Mouse (Mus musculus) hindbrain, embryonic 15.5 days (tissue): ENCODE measurements around the gene Capn7. TPM values are rescaled to one million over a fixed set of nuclear protein-coding genes. Genes with fewer than 3 reads are reported as not detected.

Experiments
- ATAC-seq: fragments of 200-750 bp; cut with Nextera tagmentation; 2 replicates; pipeline ENCODE4 v1.8.0; 2017; ENCODE audit warnings: low read depth, moderate number of reproducible peaks, moderate TSS enrichment; ENCODE audit not compliant: low FRiP score
- H3K27ac ChIP-seq: fragments of 300-500 bp; sonication (generic); replicated peaks from 2 replicates; pipeline ENCODE4 v1.5.1; 2015; ENCODE audit warnings: mild to moderate bottlenecking, inconsistent platforms
- H3K27me3 ChIP-seq: fragments of 300-500 bp; sonication (generic); 2 replicates; pipeline ENCODE4 v1.6.1; 2015; ENCODE audit warnings: control low read depth, inconsistent platforms
- H3K36me3 ChIP-seq: fragments of 300-500 bp; sonication (generic); 2 replicates; pipeline ENCODE4 v1.6.1; 2015; ENCODE audit warnings: control low read depth, inconsistent platforms
- H3K4me1 ChIP-seq: fragments of 300-500 bp; sonication (generic); replicated peaks from 2 replicates; pipeline ENCODE4 v1.6.1; 2015; ENCODE audit warnings: control low read depth, inconsistent platforms
- H3K4me2 ChIP-seq: fragments of 300-500 bp; sonication (generic); 2 replicates; pipeline ENCODE4 v1.6.1; 2015; ENCODE audit warnings: moderate library complexity, mild to moderate bottlenecking, inconsistent platforms
- H3K4me3 ChIP-seq: fragments of 300-500 bp; sonication (generic); 2 replicates; pipeline ENCODE4 v1.5.1; 2015; ENCODE audit warnings: mild to moderate bottlenecking, inconsistent platforms
- H3K9ac ChIP-seq: fragments of 300-500 bp; sonication (generic); 2 replicates; pipeline ENCODE4 v1.6.1; 2015; ENCODE audit warnings: inconsistent platforms
- H3K9me3 ChIP-seq: fragments of 300-500 bp; sonication (generic); 2 replicates; pipeline ENCODE4 v1.6.1; 2016; ENCODE audit warnings: control low read depth, inconsistent platforms
- WGBS: fragments of 180-500 bp; shearing (Covaris S2); methylation state at CpG from one replicate; pipeline ENCODE4 v1.1.7; 2015; 5-methylcytosine and 5-hydroxymethylcytosine counted together
- polyA plus RNA-seq: library from polyadenylated mRNA; unstranded; fragments of >200 nt; fragmentation: Nextera tagmentation; extraction: Ambion mirVana; gene quantifications from 2 replicates; pipeline ENCODE4 v1.2.1, GENCODE M21; 2015

Capn7 gene
- polyA plus RNA-seq, result 80.2 and 83.1 TPM in 2 replicates

DNA sequence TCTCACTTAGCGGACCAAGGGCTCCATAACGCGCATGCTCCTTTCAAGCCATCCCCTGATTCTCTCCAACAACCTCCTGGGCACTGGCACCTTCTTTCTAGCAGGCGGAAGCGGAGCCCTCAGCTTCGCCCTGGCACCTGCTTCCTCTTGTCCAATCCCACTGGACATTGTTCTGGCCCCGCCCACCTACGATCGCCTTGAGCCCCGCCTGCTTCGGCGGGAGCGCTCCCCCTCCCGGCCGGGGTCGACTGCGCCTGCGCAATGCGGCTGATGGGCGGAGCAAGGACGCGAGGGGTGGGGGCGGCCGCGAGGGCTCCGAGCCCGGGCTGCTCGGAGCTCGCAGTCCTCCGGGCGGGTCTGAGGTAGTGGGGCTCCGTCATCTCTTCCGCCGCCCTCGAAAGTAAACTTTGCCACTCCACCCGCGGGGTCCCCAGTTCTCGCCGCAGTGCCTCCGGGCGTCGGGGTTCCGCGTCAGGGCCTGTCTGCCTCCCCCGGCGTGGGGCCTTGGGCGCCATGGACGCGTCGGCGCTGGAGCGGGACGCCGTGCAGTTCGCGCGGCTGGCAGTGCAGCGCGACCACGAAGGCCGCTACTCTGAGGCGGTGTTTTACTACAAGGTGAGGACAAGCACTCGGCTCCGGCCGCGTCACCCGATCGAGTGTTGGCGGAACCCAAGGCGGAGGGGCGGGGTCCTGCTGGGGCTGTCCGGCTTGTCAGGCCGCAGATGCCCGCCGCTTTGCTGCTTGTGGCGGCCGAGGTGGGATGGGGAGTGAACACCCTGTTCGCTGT is at the start of gene Capn7:
Capn7 (plus strand) TSS at position 270 of the 787 bp plus-strand sequence.
- Histone ChIP-seq H3K27me3 (no peaks in the 10 kb centered on the region), H3K4me1 (peaks cover 27% of the 10 kb centered on the region), H3K27ac (peak within 1 kb of the TSS; percentile 92), H3K9me3 (no peaks in the 10 kb centered on the region), H3K36me3 (no peaks in the 10 kb centered on the region), H3K4me2 (peak within 1 kb of the TSS; percentile 56), H3K4me3 (peak within 1 kb of the TSS; percentile 64), H3K9ac (peak within 1 kb of the TSS; percentile 76)
- under 1% methylated on average over 76 of the region's 78 CpGs for WGBS
- peak; percentile 98 for ATAC-seq

DNA sequence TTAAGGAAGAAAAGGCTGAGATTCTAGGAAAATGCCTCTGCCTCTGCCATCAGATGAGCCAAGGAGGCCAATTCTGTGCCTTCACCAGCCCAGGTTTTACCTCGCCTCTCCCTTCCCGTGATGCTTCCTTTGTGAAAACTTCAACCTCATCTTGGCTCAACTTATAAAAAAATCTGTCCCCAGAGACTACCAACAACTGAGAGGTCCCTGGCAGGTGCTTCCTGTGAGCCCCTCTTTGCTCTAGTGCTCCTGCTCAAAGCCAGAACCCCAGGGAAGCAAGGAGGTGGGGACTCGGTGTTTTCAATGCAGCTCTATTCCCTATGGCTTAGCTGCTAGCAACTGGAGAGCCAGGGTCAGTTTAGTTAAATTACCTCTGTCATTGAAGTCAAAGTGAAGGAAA is 23.2 kb upstream of the Capn7 start:
- Histone ChIP-seq H3K4me2 (no peak overlapping the region), H3K27ac (no peak overlapping the region), H3K4me3 (no peak overlapping the region), H3K27me3 (no peaks in the 10 kb centered on the region), H3K9ac (no peak overlapping the region), H3K36me3 (no peaks in the 10 kb centered on the region), H3K9me3 (no peaks in the 10 kb centered on the region), H3K4me1 (no peaks in the 10 kb centered on the region)
- ATAC-seq, result no peak
- WGBS, result 52% methylated on average over 3 of the region's 3 CpGs

DNA sequence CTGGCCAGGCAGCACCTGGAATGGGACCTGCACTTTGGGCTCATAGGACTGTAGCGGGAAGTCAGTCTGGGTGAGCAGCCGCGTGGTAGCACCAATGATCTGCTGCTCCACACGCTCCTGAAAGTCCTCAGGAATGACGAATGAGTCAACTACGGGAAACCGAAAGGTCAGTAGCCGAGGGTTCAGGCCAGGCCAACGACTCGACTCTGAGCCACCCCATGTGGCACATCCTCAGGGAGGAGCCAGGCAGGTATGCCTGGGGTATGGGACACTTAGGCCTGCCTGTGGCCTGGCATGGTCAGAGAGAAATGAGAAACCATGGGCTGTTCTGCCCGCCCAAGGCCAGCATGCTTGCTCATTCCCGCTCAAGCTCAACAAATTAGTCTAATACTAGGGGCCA is 19.8 kb upstream of the Capn7 start:
- no peak for ATAC-seq
- H3K9ac ChIP-seq, result no peak overlapping the region

DNA sequence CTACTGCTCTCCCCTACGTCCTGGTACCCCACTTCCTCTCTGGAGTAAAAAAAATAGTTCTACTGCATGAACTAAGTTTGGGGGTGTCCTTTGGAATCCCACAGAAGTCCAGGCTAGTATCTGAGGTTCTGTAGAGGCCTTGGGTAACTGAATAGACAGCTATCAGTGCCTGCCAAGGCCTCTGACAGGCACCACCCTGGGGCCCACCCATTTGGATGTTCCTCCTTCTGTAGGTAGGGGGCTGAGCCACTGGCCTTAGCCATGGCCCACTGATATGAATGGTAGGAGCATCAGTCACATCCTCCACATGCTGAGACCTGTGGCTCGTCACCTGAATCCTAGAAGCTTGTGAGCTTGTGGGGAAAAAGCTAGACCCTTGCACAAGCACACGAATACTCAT is 18.7 kb upstream of the Capn7 start:
- no peak overlapping the region for H3K4me2 ChIP-seq
- H3K27me3 ChIP-seq, result no peaks in the 10 kb centered on the region
- WGBS, result 87% methylated on average over 3 of the region's 3 CpGs
- H3K9me3 ChIP-seq, result no peaks in the 10 kb centered on the region
- H3K36me3 ChIP-seq, result no peaks in the 10 kb centered on the region
- H3K4me3 ChIP-seq, result no peak overlapping the region
- no peaks in the 10 kb centered on the region for H3K4me1 ChIP-seq
- no peak overlapping the region for H3K27ac ChIP-seq
- no peak for ATAC-seq
- H3K9ac ChIP-seq, result no peak overlapping the region

More for the DNA sequence above, 19.8 kb upstream of the Capn7 start:
- H3K4me1 ChIP-seq, result no peaks in the 10 kb centered on the region
- no peak overlapping the region for H3K4me3 ChIP-seq
- WGBS, result 77% methylated on average over 12 of the region's 12 CpGs
- no peak overlapping the region for H3K27ac ChIP-seq
- no peaks in the 10 kb centered on the region for H3K9me3 ChIP-seq
- H3K27me3 ChIP-seq, result no peaks in the 10 kb centered on the region
- no peaks in the 10 kb centered on the region for H3K36me3 ChIP-seq
- no peak overlapping the region for H3K4me2 ChIP-seq

DNA sequence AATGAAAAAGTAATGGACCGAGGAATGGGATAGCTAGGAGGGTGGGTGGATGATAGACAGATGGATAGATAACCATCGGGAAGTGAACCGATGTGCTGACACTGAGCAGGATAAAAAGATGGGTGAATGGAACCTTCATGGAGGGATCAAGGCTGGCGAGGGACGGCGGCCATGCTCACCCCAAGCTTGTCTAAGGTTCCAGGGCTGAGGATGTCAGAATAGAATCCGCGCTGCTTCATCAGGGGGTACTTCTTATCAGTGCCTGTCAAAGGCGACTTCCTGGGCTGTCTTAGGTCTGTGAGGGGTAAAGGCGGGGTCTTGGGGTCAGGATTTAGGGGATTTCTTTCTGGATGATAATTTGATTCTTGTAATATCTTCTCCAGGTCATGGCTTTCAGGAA is 16.9 kb upstream of the Capn7 start:
- Histone ChIP-seq H3K27ac (no peak overlapping the region), H3K9ac (no peak overlapping the region), H3K4me3 (no peak overlapping the region), H3K4me2 (no peak overlapping the region), H3K9me3 (no peaks in the 10 kb centered on the region), H3K4me1 (0 out of 2 replicates have a peak, but pooled peaks cover 3% of the 10 kb centered on the region), H3K36me3 (no peaks in the 10 kb centered on the region), H3K27me3 (no peaks in the 10 kb centered on the region)
- no peak for ATAC-seq
- WGBS, result 89% methylated on average over 10 of the region's 10 CpGs

DNA sequence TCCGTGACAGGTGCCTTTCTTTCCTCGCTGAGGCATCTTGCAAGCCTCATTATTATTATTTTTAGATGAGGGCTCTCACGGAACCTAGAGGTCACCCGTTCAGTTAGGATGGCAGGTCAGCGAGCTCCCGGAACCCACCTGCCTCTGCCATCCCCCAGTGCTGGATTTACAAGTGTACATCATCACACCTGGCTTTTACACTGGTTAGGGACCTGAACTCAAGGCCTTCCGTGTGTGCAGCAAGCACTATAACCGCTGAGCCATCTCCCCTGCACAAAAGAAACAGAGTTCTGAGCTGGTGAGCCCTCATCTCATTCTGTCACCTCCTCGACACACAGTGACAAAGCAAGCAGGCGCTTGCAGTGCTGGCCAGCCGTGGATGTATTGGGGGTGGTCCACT is 15.3 kb upstream of the Capn7 start:
- WGBS, result 83% methylated on average over 11 of the region's 11 CpGs
- Histone ChIP-seq H3K36me3 (no peaks in the 10 kb centered on the region), H3K9me3 (no peaks in the 10 kb centered on the region), H3K9ac (no peak overlapping the region), H3K4me2 (no peak overlapping the region), H3K4me1 (0 out of 2 replicates have a peak, but pooled peaks cover 3% of the 10 kb centered on the region), H3K4me3 (no peak overlapping the region), H3K27ac (no peak overlapping the region), H3K27me3 (no peaks in the 10 kb centered on the region)
- ATAC-seq, result no peak

DNA sequence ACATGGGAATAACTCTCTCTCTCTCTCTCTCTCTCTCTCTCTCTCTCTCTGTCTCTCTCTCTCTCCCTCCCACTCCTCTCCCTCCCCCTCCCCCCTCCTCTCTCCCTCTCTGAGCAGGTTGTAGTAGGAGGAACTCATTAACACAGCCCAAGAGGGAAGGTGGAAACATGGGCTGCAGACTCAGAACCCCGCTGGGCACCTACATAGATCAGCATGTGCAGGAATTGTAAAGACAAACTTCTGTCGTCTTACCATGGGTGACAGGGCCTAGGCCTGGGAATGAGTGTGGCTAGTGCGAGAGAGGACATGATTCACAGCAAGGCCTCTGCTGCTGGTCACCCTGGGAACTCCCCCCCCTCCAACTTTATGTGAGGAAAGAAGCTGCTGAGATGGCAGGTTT is 14.2 kb upstream of the Capn7 start:
- Histone ChIP-seq H3K9ac (no peak overlapping the region), H3K4me1 (0 out of 2 replicates have a peak, but pooled peaks cover 3% of the 10 kb centered on the region), H3K4me2 (no peak overlapping the region), H3K27me3 (no peaks in the 10 kb centered on the region), H3K27ac (no peak overlapping the region), H3K9me3 (no peaks in the 10 kb centered on the region), H3K36me3 (no peaks in the 10 kb centered on the region), H3K4me3 (no peak overlapping the region)
- no peak for ATAC-seq
- 86% methylated on average over 3 of the region's 3 CpGs for WGBS

DNA sequence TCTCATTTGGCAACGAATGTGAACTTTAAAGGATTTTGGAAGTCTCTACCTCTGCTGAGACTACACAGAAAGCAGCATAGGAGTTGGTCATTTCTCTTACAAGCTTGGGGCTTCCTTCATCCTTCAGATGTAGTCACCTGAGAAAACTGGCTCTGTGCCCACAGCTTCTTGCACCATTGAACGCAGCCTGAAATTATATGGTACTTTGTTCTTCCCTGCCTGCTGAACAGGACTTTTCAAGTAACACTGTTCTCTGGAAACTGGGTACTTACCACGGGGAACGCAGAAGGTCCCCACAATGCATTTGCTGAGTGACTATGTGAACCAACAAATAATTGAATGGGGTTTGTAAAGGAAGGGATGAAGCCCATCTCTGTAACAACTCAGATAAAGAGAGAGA is 13.2 kb upstream of the Capn7 start:
- no peaks in the 10 kb centered on the region for H3K9me3 ChIP-seq
- H3K27ac ChIP-seq, result no peak overlapping the region
- no peak for ATAC-seq
- H3K9ac ChIP-seq, result no peak overlapping the region; the same call in 1 of the 2 replicates
- 0 out of 2 replicates have a peak, but pooled peaks cover 3% of the 10 kb centered on the region for H3K4me1 ChIP-seq
- H3K4me3 ChIP-seq, result peak overlapping the region; percentile 28; the same call in 1 of the 2 replicates
- H3K27me3 ChIP-seq, result no peaks in the 10 kb centered on the region
- H3K36me3 ChIP-seq, result no peaks in the 10 kb centered on the region
- WGBS, result 77% methylated on average over 4 of the region's 4 CpGs
- peak overlapping the region; percentile 59 for H3K4me2 ChIP-seq

DNA sequence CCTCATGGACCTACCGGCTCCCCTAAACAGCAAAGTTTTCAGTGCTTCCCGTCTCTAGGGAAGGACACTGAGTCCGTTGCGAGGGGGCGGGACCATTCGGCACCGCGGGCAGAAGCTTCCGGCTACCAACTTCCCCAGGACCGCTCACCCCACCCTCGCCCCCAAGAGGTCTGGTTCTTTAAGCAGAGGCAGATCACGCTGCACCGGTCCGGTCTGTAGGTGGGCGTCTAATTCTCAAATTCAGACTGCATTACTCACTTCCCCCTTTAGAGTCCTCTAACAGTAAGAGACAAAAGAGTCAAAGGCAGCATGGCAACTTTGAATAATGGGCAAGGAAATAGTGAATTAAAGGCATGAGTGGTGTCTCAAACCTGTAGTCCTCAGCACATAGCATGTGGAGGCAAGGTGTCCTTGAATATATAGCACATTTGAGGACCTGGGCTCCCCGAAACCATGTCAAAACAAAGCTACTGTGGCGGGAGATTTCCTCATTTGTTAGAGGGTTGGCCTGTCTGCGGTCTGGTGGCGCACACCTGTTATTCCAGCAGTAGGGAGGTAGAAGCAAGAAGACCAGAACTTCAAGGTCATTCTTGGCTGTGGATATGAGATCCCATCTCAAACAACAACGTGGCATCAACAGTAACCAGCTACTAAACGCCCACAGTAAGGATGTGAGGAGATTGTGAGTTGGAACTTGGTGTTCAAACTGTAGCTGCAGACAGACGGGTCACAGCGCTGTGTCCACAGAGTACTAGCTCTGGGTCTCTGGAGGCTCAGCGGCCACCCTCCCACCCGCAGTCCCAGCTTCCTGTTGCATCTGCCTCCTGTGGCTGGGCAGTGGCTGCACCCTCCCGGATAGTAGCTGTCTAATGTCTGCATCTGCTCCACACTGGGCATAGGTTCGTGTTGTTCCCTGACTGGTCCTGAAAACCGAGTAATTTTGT is 12.3 kb upstream of the Capn7 start, which contains the start of gene Dnah1:
Dnah1 (minus strand) TSS at position 48 of the 944 bp plus-strand sequence.
- H3K4me1 ChIP-seq, result 0 out of 2 replicates have a peak, but pooled peaks cover 3% of the 10 kb centered on the region
- H3K27ac ChIP-seq, result no peak within 1 kb of the TSS
- no peaks in the 10 kb centered on the region for H3K36me3 ChIP-seq
- peak within 1 kb of the TSS; percentile 28 for H3K4me3 ChIP-seq
- H3K4me2 ChIP-seq, result peak within 1 kb of the TSS; percentile 59
- H3K9me3 ChIP-seq, result no peaks in the 10 kb centered on the region
- H3K9ac ChIP-seq, result no peak within 1 kb of the TSS; the same call in 1 of the 2 replicates
- ATAC-seq, result peak; percentile 66; the same call in 1 of the 2 replicates
- no peaks in the 10 kb centered on the region for H3K27me3 ChIP-seq
- 33% methylated on average over 28 of the region's 28 CpGs for WGBS

DNA sequence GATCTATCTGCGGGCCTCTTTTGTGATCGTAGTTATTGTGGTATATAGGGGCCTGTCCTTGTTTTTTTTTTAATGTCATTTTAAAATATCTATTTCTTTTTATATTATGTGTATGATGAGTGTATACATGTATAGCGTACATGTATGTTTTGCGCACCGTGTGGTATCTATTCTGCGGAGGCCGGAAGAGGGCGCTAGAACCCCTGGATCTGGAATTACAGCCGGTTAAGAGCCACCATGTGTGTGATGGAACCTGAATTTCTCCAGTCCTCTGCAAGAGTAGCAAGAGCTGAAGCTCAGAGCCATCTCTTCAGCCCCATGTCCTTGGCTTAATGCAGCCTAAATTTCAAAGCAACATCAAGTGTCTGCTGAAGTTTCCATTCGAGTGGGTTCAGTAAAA is 11.6 kb upstream of the Capn7 start:
- Histone ChIP-seq H3K4me1 (0 out of 2 replicates have a peak, but pooled peaks cover 3% of the 10 kb centered on the region), H3K9me3 (no peaks in the 10 kb centered on the region), H3K4me2 (no peak overlapping the region), H3K9ac (no peak overlapping the region), H3K36me3 (no peaks in the 10 kb centered on the region), H3K4me3 (no peak overlapping the region), H3K27me3 (no peaks in the 10 kb centered on the region), H3K27ac (no peak overlapping the region)
- ATAC-seq, result no peak
- WGBS, result 72% methylated on average over 10 of the region's 10 CpGs

DNA sequence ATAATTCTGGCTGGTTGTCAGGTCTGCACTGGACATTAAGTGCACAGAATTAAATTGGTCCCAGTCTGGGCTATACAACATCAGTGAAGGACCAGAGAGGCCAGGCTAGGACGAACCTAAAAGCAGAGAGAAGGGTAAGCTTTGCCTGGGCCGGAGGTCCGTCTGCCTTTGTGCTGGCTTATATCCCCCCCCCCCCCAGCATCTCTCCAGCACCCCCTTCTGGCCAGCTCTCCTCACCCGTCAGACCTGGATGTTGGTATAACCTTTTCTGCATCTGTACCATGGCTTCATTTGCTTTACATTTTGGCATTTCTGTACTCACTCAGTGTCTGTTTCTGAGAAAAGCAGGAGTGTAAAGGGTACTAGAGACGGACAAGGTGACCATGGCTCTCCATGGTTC is 10.9 kb upstream of the Capn7 start:
- H3K4me2 ChIP-seq, result no peak overlapping the region
- 0 out of 2 replicates have a peak, but pooled peaks cover 3% of the 10 kb centered on the region for H3K4me1 ChIP-seq
- no peak for ATAC-seq
- no peaks in the 10 kb centered on the region for H3K9me3 ChIP-seq
- H3K36me3 ChIP-seq, result no peaks in the 10 kb centered on the region
- H3K27ac ChIP-seq, result no peak overlapping the region
- no peak overlapping the region for H3K9ac ChIP-seq
- 53% methylated on average over 5 of the region's 5 CpGs for WGBS
- no peaks in the 10 kb centered on the region for H3K27me3 ChIP-seq
- H3K4me3 ChIP-seq, result no peak overlapping the region

DNA sequence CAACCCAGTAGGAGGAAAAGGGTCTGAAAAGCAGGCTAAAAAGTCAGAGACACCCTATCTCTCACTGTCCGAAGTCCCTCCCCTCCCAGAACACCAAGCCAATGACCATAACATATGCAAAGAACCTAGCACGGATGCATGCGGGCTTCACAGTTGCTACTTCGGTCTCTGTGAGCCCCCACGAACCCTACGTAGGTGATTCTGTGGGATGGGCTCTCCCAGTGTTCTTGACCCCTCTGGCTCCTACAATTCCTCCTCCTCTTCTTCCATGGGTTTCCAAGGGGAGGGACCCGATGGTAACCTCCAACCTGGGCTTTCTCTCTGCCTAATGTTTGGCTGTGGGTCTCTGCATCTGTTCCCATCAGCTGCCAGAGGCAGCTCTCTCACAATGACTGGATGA is 9.7 kb upstream of the Capn7 start:
- Histone ChIP-seq H3K9me3 (no peaks in the 10 kb centered on the region), H3K36me3 (no peaks in the 10 kb centered on the region), H3K27me3 (no peaks in the 10 kb centered on the region), H3K4me2 (no peak overlapping the region), H3K27ac (no peak overlapping the region), H3K9ac (no peak overlapping the region), H3K4me3 (no peak overlapping the region), H3K4me1 (0 out of 2 replicates have a peak, but pooled peaks cover 3% of the 10 kb centered on the region)
- no peak for ATAC-seq
- 83% methylated on average over 7 of the region's 7 CpGs for WGBS
